Mouse (Mus musculus) heart, embryonic 10.5 days (tissue): Measurements from ENCODE around the gene Fgfr2. TPM values are rescaled to one million over a fixed set of nuclear protein-coding genes. Genes with fewer than 3 reads are reported as not detected.
"Not testable (repeated sequence)": the region's sequence is repeated elsewhere in the genome, so short reads cannot be mapped to it uniquely, and the experiment has no call there.

Experiments used
- DNase-seq: peaks from one replicate; pipeline ENCODE4 v3.0.0-alpha.2; 2017; ENCODE audit warnings: low spot score
- H3K27ac ChIP-seq: fragments of 300-500 bp; sonication (generic); 2 replicates; pipeline ENCODE4 v1.5.1; 2016; ENCODE audit warnings: mild to moderate bottlenecking
- H3K27me3 ChIP-seq: fragments of 300-500 bp; sonication (generic); 2 replicates; pipeline ENCODE4 v1.6.1; 2016; ENCODE audit warnings: mild to moderate bottlenecking; ENCODE audit not compliant: poor library complexity, insufficient read depth, severe bottlenecking
- H3K36me3 ChIP-seq: fragments of 300-500 bp; sonication (generic); 2 replicates; pipeline ENCODE4 v1.6.1; 2016; ENCODE audit warnings: mild to moderate bottlenecking, moderate library complexity
- H3K4me1 ChIP-seq: fragments of 300-500 bp; sonication (generic); 2 replicates; pipeline ENCODE4 v1.6.1; 2016; ENCODE audit warnings: mild to moderate bottlenecking
- H3K4me3 ChIP-seq: fragments of 300-500 bp; sonication (generic); 2 replicates; pipeline ENCODE4 v1.5.1; 2016; ENCODE audit warnings: mild to moderate bottlenecking, moderate library complexity
- H3K9me3 ChIP-seq: fragments of 300-500 bp; sonication (generic); 2 replicates; pipeline ENCODE4 v1.6.1; 2016; ENCODE audit warnings: mild to moderate bottlenecking, moderate library complexity
- WGBS: fragments of 180-500 bp; shearing (Covaris S2); methylation state at CpG from one replicate; pipeline ENCODE4 v1.1.7; 2016; 5-methylcytosine and 5-hydroxymethylcytosine counted together
- polyA plus RNA-seq: library from polyadenylated mRNA; unstranded; fragments of >200 nt; fragmentation: Nextera tagmentation; extraction: Ambion mirVana; gene quantifications from 2 replicates; pipeline ENCODE4 v1.2.1, GENCODE M21; 2016

The Fgfr2 gene
- polyA plus RNA-seq, 1 experiment from 2014 or later, result 46.6 TPM

DNA sequence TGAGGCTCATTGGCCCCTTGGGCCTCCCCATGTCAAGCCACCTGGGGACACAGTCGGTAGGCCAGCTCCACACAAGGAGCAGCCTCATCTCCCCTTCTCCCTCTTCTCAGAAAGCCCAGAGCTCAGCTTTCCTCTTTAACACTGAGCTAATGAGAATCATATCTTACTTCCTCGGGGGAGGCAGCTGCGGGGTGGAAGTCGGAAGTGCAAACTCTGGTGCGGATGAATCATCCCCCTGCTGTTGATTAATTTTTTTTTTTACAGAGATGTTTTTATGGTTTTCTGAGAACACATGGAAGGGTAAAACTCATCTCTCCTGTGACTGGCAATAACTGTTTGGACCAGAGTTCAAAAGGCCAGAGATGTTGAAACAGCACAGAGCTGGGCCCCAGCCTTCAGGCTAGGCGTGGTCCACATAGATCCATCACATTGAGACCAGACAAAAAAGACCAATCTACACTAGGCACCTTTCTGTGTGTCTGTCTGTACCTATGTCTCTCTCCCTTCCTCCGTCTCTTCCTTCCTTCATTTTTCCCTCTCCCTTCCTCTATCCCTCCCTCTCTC lies 609.6 kb downstream of the Fgfr2 start:
- Histone ChIP-seq H3K27me3 (peaks cover 12% of the 10 kb centered on the region; the same call in 1 of the 2 replicates), H3K4me1 (no peaks in the 10 kb centered on the region), H3K4me3 (no peak overlapping the region), H3K27ac (no peak overlapping the region), H3K36me3 (no peaks in the 10 kb centered on the region), H3K9me3 (no peaks in the 10 kb centered on the region)
- no peak for DNase-seq
- WGBS, result 77% methylated on average over 7 of the region's 7 CpGs

GRCm38 (mm10) chr7:132509110-132509509 lies 614.0 kb downstream of the Fgfr2 start:
- 69% methylated on average over 2 of the region's 2 CpGs for WGBS
- H3K27me3 ChIP-seq, result peaks cover 12% of the 10 kb centered on the region; the same call in 1 of the 2 replicates
- no peaks in the 10 kb centered on the region for H3K36me3 ChIP-seq
- H3K27ac ChIP-seq, result no peak overlapping the region
- H3K4me3 ChIP-seq, result no peak overlapping the region
- H3K4me1 ChIP-seq, result 0 out of 2 replicates have a peak, but pooled peaks cover 2% of the 10 kb centered on the region
- no peak for DNase-seq
- no peaks in the 10 kb centered on the region for H3K9me3 ChIP-seq

DNA sequence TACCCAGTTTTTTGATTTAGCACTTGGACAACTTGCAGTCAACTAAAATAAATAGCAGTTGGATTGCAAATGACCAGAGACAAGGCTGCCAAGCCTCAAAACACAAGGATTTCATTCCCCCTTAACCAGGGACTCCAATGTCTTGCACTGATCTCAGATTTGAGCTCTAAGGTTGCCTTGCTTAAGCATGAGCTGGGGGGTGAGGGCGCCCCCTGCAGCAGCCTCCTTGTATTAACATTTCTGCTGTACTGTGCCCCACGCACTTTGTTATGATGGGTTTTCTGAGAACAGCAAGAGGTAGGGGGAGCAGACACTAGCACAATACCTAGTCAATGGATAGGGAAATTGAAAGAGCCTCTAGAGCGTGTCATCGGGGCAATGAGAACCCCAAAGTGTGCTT lies 615.8 kb downstream of the Fgfr2 start:
- no peaks in the 10 kb centered on the region for H3K9me3 ChIP-seq
- H3K27me3 ChIP-seq, result peaks cover 4% of the 10 kb centered on the region; the same call in 1 of the 2 replicates
- H3K36me3 ChIP-seq, result no peaks in the 10 kb centered on the region
- no peak overlapping the region for H3K27ac ChIP-seq
- H3K4me3 ChIP-seq, result no peak overlapping the region
- DNase-seq, result no peak
- 0 out of 2 replicates have a peak, but pooled peaks cover 2% of the 10 kb centered on the region for H3K4me1 ChIP-seq
- 48% methylated on average over 4 of the region's 4 CpGs for WGBS

DNA sequence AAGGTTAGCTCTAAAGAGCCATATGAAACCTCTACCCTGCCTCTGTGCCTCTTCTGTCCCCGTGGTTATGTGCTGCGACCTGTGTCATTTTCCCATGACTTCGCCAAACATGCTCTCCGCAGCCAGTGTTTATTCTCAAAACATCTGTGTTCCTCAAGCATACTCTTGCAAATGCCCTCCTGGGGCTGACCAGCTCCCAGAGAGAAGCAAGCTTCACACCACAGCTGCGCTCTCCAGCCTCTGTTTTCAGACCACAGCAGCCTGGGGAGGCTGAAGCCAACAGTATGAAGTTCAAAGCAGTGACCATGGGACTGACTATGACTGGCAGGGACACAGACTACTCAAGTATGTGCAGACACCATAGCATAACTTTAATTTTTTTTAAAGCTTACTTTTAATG lies 616.9 kb downstream of the Fgfr2 start:
- 29% methylated on average over 5 of the region's 5 CpGs for WGBS
- no peak for DNase-seq
- Histone ChIP-seq H3K27ac (no peak overlapping the region), H3K36me3 (no peaks in the 10 kb centered on the region), H3K4me3 (no peak overlapping the region), H3K4me1 (0 out of 2 replicates have a peak, but pooled peaks cover 2% of the 10 kb centered on the region), H3K9me3 (no peaks in the 10 kb centered on the region), H3K27me3 (no peaks in the 10 kb centered on the region)

DNA sequence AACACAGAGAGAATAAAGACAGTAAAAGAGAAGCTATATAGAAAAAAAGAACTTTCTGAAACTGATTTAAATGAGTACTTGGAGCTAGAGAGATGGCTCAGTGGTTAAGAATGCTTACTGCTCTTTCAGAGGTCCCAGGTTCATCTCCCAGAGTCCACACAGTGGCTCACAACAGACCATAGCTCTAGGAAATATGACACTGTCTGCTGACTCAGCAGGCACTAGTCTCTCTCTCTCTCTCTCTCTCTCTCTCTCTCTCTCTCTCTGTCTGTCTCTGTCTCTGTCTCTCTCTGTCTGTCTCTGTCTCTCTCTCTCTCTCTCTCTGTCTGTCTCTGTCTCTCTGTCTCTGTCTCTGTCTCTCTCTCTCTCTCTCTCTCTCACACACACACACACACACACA lies 620.7 kb downstream of the Fgfr2 start:
- not testable (repeated sequence) for DNase-seq, H3K4me3 ChIP-seq, H3K9me3 ChIP-seq, H3K36me3 ChIP-seq, H3K27me3 ChIP-seq, H3K4me1 ChIP-seq, H3K27ac ChIP-seq

DNA sequence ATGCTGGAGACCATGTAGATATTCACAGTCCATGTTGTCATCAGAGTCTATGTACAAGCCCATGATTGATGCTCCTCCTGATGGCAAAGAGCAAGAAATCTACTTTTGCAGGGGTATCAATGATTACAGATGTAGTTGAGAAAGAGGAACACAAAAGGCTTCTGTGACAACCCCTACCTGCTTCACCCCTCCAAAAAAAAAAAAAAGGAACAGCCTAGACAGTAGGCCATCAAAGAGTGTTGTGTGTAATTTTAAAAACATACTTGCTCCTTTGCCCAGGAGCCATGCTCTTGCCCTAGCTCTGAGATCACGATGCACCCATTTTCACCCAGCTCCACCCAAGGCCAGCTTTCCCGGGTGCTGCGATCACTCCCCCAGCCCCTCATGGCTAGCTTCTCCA lies 626.0 kb downstream of the Fgfr2 start:
- DNase-seq, result no peak
- no peaks in the 10 kb centered on the region for H3K9me3 ChIP-seq
- no peaks in the 10 kb centered on the region for H3K36me3 ChIP-seq
- 94% methylated on average over 3 of the region's 3 CpGs for WGBS
- peaks cover 21% of the 10 kb centered on the region for H3K4me1 ChIP-seq
- no peak overlapping the region for H3K4me3 ChIP-seq
- peaks cover 9% of the 10 kb centered on the region; the same call in 1 of the 2 replicates for H3K27me3 ChIP-seq
- H3K27ac ChIP-seq, result no peak overlapping the region

DNA sequence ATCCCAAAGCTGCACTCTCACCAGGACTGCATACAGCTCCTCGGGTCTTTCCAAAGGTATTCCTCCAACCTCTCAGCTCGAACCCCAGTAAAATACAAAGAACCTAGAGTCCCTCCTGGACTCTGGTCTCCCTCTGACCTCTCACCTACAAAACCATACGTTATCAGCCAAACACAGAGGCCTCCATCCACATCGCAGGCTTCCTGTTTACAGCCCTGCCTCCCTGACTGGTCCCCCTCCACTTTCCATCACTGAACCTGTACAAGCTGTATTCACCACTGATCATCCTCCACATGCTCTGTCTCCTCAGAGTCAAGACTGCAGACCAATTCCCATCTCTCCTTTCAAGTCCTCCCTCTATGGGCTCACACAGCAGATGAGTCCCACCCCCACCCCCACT lies 628.9 kb downstream of the Fgfr2 start:
- peaks cover 24% of the 10 kb centered on the region for H3K4me1 ChIP-seq
- H3K4me3 ChIP-seq, result no peak overlapping the region
- peaks cover 9% of the 10 kb centered on the region; the same call in 1 of the 2 replicates for H3K27me3 ChIP-seq
- WGBS, result 46% methylated on average over 4 of the region's 4 CpGs
- DNase-seq, result no peak
- no peaks in the 10 kb centered on the region for H3K9me3 ChIP-seq
- no peaks in the 10 kb centered on the region for H3K36me3 ChIP-seq
- peak overlapping the region; percentile 64; the same call in 1 of the 2 replicates for H3K27ac ChIP-seq

GRCm38 (mm10) chr7:132493632-132494031 lies 629.5 kb downstream of the Fgfr2 start:
- no peak for DNase-seq
- H3K36me3 ChIP-seq, result no peaks in the 10 kb centered on the region
- H3K27ac ChIP-seq, result peak overlapping the region; percentile 64; the same call in 1 of the 2 replicates
- WGBS, result 62% methylated on average over 3 of the region's 3 CpGs
- H3K9me3 ChIP-seq, result no peaks in the 10 kb centered on the region
- peaks cover 24% of the 10 kb centered on the region for H3K4me1 ChIP-seq
- peaks cover 12% of the 10 kb centered on the region; the same call in 1 of the 2 replicates for H3K27me3 ChIP-seq
- H3K4me3 ChIP-seq, result no peak overlapping the region

- 89% methylated on average over 7 of the region's 7 CpGs for WGBS
- DNase-seq, result no peak
Measured at GRCm38 (mm10) chr7:132491902-132492301, 631.2 kb downstream of the Fgfr2 start.

GRCm38 (mm10) chr7:132487361-132487760 lies 635.8 kb downstream of the Fgfr2 start:
- H3K27me3 ChIP-seq, result 0 out of 2 replicates have a peak, but pooled peaks cover 17% of the 10 kb centered on the region
- H3K4me1 ChIP-seq, result 0 out of 2 replicates have a peak, but pooled peaks cover 3% of the 10 kb centered on the region
- H3K9me3 ChIP-seq, result no peaks in the 10 kb centered on the region
- no peaks in the 10 kb centered on the region for H3K36me3 ChIP-seq
- no peak overlapping the region for H3K27ac ChIP-seq
- no peak for DNase-seq
- WGBS, result 55% methylated on average over 6 of the region's 6 CpGs
- H3K4me3 ChIP-seq, result no peak overlapping the region

More at GRCm38 (mm10) chr7:132491902-132492301, 631.2 kb downstream of the Fgfr2 start:
- Histone ChIP-seq H3K27me3 (0 out of 2 replicates have a peak, but pooled peaks cover 6% of the 10 kb centered on the region), H3K27ac (no peak overlapping the region), H3K4me1 (peaks cover 24% of the 10 kb centered on the region), H3K4me3 (no peak overlapping the region), H3K9me3 (no peaks in the 10 kb centered on the region), H3K36me3 (no peaks in the 10 kb centered on the region)

DNA sequence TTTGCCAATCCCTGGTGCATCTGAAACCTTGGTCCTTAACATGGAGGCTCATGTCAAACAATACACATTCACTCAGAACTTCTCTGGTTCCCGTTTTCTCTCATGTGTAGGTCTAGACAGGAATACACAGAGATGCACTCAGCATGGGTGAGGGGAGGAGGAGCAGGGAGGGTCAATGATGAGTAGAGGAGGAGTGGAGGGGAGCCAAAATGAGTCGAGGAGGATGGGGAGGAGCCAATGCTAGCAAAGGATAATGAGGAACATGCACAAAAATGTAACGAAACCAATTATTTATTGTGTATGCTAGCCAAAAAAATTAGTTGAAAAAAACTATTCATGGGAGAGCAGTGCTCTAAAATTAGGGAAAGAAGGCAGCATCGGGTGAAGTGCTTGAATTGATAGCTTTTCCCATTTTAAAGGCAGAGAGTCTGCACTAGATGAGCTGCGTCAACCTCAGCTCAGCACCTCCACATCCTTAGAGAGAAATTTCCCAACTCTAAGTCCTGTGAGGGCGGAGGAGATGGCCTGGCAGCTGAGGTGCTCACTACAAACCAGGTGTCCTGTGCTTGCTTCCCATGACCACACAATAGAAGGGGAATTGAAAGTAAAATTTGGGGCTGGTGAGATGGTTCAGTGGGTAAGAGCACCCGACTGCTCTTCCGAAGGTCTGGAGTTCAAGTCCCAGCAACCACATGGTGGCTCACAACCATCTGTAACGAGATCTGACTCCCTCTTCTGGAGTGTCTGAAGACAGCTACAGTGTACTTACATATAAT lies 636.6 kb downstream of the Fgfr2 start:
- Histone ChIP-seq H3K4me1 (no peaks in the 10 kb centered on the region), H3K27ac (no peak overlapping the region), H3K27me3 (0 out of 2 replicates have a peak, but pooled peaks cover 17% of the 10 kb centered on the region), H3K9me3 (no peaks in the 10 kb centered on the region), H3K4me3 (no peak overlapping the region), H3K36me3 (no peaks in the 10 kb centered on the region)
- 85% methylated on average over 9 of the region's 9 CpGs for WGBS
- DNase-seq, result no peak

- Histone ChIP-seq H3K27ac (no peak overlapping the region), H3K36me3 (no peaks in the 10 kb centered on the region), H3K27me3 (peaks cover 18% of the 10 kb centered on the region; the same call in 1 of the 2 replicates), H3K4me3 (no peak overlapping the region), H3K9me3 (no peaks in the 10 kb centered on the region), H3K4me1 (no peaks in the 10 kb centered on the region)
- 63% methylated on average over 5 of the region's 5 CpGs for WGBS
- no peak for DNase-seq
Measured at GRCm38 (mm10) chr7:132484424-132484823, 638.7 kb downstream of the Fgfr2 start.

GRCm38 (mm10) chr7:132480696-132481306 lies 642.3 kb downstream of the Fgfr2 start:
- no peaks in the 10 kb centered on the region for H3K36me3 ChIP-seq
- H3K4me1 ChIP-seq, result no peaks in the 10 kb centered on the region
- DNase-seq, result no peak
- no peak overlapping the region for H3K27ac ChIP-seq
- peaks cover 19% of the 10 kb centered on the region; the same call in 1 of the 2 replicates for H3K27me3 ChIP-seq
- H3K4me3 ChIP-seq, result no peak overlapping the region
- H3K9me3 ChIP-seq, result no peaks in the 10 kb centered on the region
- 70% methylated on average over 4 of the region's 4 CpGs for WGBS
